Mouse (Mus musculus) cerebellum, adult 2 months (tissue): ENCODE data around the gene 1700003F12Rik.

Source experiments
- CTCF ChIP-seq: fragments of 200-500 bp; IDR thresholded peaks from 2 replicates; pipeline ENCODE4 v1.5.1; 2011; ENCODE audit warnings: low read depth, mild to moderate bottlenecking, control low read depth, low read length, moderate library complexity, borderline replicate concordance; ENCODE audit not compliant: insufficient read depth
- POLR2A ChIP-seq: fragments of 200-500 bp; IDR thresholded peaks from 2 replicates; pipeline ENCODE4 v1.6.1; 2011; ENCODE audit warnings: low read length, control low read depth, borderline replicate concordance; ENCODE audit not compliant: insufficient read depth

GRCm38 (mm10) chr2:154551927-154552326 is 5.0 kb downstream of the 1700003F12Rik start:
- no peak for TF ChIP-seq CTCF
- TF ChIP-seq POLR2A, result no peak
